Mouse (Mus musculus) gastrocnemius, adult 8-10 months (tissue): Measurements from ENCODE around the gene Slc29a1. TPM values are rescaled to one million over a fixed set of nuclear protein-coding genes. Genes with fewer than 3 reads are reported as not detected.

Experiments used
- DNase-seq, 2 experiments: peaks; one replicate each; pipeline ENCODE4 v3.0.0; 2022; ENCODE audit warnings: low spot score in 2 of 2
- total RNA-seq, 4 experiments: library from RNA; stranded (reverse); gene quantifications; 2 replicates each; pipeline ENCODE4 v1.2.4; 2022

The Slc29a1 gene
- total RNA-seq, 4 experiments from 2014 or later, result 26.6 to 31.2 (median 27.2) TPM

DNA sequence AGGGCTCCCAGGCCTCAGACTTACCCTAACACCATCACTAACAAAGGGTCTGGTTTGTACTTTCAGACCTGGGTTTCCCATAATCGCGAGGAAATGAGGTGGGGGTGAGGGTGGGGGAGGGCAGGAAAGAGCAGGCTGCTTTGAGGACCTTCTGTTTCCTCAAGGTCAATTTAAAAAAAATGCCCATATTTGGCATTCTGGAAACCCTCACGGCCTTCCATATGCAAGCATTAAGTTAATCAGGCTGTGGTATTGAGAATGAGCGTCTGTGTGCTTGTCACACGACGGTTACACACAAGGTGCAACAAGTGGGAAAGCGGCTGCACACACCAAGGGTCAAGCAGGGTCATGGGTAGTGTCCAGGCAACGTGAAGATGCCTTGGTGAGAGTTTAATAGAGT, 12.6 kb upstream of the Slc29a1 start:
- no peak for DNase-seq

DNA sequence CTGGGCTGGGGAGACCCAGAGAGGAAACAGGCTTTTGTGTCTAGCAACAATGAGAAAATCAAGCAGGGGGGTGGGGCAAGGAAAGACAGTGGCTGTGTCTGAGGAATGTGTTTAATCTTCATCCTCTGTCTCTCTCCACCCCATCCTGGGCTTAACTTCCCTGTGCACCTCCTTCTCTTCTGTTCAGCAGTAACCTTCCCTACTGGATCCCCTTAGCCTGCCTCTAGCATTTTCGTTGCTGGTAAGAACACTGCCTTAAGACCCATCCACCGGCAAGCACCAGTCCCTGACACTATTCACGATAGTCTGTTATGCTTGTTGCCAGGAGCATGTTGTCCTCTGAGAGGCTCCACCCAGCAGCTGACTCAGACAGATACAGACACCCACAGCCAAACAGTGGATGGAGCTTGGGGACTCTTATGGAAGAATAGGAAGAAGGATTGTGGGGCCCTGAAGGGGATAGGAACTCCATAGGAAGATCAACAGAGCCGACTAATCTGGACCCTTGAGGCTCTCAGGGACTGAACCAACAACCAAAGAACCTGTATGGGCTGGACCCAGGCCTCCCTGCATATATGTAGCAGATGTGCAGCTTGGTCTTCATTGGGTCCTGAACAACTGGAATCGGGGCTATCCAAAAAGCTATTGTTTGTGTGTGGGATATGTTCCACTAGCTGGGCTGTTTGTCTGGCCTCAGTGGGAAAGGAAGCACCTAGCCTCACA, 10.9 kb upstream of the Slc29a1 start:
- peak in 1 of 2 experiments; percentile 39 for DNase-seq

DNA sequence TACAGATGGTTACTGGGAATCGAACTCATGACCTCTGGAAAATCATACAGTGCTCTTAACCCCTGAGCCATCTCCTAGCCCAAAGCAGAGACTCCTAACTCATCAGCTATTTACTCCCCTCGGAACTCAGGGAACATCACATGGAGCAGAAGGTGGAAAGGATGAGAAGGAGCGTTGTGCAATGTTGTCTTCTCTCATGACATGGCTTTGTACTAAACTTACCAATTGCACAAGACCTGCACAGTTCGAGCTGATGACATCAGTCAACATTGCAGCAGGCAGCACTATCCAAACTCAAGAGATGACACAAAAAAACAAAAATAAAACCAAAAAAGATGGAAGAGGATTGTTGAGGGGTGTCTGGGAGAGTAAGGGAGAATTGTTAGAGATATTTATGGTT, 9.0 kb upstream of the Slc29a1 start:
- no peak for DNase-seq

DNA sequence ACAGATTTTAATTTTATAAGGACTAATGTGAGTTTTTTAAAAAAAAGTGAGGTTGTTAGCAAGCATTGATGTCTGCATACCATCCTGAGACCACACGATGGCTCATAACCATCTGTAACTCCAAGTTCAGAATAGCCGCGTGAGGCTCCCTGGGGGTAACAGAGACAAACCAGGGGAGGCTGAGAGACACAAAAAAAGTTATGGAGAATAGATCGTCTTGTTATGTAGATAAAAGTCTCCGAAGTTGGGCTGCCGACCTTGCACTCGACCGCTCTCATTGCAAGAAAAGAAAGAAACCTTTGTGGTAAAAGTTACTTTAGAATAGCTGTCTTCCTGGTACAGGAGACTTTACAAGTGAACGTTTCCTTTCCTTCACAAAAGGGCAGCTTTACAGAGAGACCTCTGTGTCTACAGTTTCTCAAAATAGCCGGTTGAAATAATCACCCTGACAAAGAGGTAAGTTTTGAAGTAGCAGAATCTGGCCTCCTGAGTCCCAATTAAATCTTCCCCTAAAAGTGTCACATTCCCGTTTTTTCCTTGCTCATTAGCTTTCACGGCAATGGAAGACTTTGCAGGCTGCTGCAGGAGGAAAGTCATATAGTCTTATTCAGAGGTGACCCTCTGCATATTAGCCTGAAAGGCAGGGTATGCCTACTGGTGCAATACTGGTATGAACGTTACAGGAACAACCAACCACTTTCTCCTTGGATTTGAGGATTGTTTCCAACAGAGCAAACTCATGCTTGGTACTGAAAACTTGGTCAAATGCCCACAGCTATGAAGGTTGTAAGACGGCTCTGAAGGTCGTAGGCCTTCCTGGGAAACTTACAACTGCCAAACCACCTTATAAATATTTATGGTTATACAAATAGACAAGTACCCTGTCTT, 7.8 kb upstream of the Slc29a1 start:
- no peak for DNase-seq

DNA sequence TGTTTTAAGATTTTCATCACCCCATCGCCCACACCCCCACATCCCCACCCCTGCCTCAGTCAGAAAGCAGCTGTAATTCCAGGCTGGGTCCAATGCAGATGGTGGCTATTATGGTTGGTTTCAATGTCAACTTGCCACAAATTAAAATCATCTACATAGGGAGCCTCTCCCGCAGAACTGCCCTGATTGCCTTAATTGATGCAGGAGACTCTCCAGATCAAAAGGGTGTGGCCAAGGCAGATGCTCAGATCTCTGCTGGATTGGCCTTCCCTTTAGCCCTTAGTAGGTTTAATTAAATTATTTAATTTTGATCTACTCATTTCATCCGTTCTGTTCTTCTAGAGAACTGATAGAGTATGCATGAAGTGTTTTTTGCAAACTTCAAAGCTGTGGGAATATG, 3.6 kb upstream of the Slc29a1 start:
- DNase-seq, result no peak

DNA sequence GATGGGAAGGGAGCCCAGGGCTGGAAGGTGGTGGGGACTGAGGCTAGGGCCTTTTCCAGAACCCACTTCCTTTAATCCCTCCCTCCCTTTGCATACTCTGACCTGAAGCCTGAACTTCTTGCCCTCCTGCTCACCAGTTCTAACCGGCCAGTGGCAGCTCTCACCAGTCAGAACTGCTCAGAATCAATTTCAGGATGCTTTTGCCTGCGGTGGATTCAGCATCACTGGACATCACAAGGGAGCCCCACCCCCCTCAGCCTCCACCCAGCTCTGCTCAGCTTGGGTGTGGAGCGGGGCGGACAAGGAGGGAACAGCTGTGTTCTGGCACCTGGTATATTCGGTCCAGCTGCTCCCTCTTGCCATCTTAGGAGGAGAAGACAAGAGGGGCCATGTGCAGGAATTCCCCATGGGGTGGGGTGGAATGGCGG, 2.5 kb upstream of the Slc29a1 start, which contains the start of gene Mymx:
TSS of gene Mymx (minus strand) at position 226 of the 428 bp plus-strand sequence.
- DNase-seq, result no peak

DNA sequence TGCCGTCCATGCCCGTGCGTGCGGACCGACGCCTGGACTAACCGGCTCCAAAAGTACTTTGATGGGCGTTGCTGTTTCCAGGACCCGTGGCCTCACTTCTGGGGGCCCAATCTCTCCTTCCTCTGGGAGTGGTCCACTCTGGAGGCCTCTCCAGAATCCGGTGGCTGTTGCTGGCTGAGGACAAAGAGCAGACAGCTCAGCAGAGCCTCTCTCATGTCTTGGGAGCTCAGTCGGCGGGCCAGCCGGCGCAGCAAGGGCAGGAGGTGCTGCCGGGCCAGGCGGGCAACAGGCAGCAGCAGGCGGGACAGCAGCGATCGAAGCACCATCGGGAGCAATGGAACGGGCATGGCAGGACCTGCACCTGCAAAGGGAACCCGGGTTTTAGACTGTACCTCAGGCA, 1.9 kb upstream of the Slc29a1 start:
- no peak for DNase-seq

DNA sequence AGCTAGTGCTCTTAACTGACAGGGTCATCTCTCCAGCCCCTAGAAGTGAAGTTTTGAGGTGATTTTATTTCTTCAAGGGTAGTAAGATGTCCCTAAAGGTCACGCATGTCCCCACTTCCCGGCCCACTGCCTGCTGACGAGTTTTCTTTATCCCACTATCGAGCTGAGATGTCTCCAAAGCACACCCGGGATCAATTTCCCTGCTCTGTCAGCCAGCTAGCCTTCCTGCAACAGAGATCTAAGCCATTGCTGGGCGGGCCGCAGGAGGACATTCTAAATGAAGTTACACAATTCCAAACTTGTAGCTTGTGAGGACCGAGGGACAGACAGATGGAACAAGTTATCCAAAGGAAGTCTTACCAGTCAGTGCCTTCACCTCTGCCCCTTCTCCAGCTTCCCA, 861 bp upstream of the Slc29a1 start:
- DNase-seq, result no peak

DNA sequence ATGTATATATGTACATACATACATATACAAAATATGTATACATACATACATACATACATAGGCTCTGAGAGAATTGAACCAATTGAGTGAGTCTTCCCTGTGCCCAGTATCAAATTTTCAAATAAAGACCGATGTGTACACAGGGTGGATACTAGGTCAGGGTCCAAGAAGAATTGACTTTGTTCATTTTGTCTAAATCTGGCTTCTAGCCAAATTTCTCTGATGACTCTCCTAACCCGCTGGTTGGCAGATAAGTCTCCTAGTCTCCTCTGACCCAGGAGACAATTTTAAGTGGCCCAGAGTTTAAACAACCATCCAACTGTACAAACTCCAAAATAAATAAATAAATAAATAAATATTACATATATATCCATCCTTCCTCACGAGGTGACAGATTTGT, 515 bp downstream of the Slc29a1 start:
- DNase-seq, result no peak

DNA sequence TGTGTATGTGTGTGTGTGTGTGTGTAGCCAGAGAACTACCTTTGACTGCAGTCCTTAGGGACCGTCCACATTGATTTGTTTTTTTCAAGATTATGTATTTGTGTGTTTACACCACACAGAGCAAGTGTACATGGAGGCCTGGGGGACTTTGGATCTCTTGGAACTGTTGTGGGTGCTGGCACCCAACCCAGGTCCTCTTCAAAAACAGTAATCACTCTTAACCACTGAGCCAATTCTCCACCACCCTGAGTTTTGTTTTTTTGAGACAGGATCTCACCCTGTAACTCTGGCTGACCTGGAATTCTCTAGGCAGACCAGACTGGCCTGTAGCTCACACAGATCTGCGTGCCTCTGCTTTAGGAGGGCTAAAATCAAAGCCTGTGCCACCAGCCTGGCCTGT, 1.0 kb downstream of the Slc29a1 start:
- DNase-seq, result no peak

DNA sequence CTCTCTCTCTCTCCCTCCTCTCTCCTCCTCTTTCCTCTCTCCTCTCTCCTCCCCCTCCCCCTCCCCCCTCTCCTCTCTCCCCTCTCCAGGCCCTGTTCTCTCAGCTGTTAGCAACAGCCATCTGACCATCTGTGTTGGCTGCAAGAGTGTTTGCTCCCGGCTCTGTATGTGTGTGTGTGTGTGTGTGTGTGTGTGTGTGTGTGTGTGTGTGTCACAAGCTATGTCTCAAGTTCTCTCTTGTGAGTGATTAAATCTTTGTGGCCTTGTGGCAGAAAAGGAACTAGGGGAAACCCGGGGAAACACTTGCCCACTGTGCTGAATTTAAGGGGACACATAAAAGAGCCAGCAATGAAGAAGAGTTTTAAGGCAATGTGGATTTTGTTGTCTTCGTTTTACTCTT, 1.6 kb downstream of the Slc29a1 start:
- DNase-seq, result peak in 1 of 2 experiments; percentile 62

DNA sequence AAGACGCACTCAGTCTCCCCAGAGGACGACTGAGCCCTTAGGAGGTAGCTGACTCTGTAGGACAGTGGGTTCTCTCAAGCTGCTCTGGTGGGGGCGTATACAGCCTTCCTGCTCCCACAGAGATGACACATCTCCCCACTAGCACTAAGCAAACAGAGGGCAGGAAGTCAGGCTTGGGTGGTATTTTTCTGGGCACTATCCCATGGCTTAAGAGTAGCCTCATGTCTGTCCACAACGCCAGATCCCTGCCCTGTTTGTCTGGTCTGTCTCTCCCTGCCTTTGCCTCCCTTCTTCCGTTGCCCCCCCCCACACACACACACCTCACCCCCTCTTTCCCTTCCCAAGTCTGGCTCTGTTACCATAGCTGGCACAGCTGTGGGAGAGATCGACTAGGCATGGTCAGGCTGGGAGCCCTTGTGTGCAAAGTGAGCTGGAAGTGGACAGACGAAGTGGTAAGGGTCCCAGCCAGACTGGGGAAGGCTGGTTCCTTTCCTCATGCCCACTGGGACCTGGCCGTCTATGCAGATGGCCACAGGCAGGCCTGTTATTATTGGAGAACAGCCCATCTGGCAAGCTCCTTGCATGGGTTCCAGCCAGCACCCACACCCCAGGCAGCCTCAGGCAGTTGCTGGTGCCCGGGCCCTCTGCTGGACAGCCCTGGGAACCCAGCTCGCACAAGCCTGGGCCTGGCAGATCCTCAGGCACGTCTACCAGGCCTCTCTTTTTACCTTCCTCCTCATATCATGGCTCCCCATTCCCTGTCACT, 2.6 kb downstream of the Slc29a1 start:
- peak; percentile 81 to 88 for DNase-seq

DNA sequence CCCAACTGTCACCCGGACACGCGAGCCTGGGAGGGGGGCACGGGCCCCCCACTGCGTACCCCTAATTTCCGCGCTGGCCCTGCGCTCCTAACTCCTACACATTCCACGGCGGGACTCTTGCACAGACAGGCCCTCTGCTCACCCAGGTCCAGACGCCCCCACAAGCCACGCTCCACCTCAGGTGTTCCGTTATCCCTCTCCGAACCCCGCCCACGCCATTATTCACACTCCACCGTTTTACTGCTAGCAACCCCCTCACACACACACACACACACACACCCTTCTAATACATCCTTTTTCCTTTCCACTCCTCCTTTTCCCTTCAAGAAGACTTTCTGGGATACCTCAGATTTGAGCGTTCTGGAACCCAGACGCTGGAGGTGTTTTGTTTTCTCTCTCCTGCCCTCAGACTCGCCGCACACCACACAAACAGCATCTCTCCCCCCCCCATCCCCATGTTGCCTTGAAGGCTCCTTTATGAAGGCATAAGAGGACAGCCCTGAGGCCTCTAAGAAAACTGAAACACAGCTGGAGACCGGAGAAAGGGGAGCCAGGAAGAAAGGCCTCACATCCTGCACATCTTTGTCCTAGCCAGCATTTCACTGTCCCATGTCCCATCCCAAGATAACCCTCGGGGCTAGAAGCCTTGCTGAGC, 3.5 kb downstream of the Slc29a1 start:
- no peak for DNase-seq

DNA sequence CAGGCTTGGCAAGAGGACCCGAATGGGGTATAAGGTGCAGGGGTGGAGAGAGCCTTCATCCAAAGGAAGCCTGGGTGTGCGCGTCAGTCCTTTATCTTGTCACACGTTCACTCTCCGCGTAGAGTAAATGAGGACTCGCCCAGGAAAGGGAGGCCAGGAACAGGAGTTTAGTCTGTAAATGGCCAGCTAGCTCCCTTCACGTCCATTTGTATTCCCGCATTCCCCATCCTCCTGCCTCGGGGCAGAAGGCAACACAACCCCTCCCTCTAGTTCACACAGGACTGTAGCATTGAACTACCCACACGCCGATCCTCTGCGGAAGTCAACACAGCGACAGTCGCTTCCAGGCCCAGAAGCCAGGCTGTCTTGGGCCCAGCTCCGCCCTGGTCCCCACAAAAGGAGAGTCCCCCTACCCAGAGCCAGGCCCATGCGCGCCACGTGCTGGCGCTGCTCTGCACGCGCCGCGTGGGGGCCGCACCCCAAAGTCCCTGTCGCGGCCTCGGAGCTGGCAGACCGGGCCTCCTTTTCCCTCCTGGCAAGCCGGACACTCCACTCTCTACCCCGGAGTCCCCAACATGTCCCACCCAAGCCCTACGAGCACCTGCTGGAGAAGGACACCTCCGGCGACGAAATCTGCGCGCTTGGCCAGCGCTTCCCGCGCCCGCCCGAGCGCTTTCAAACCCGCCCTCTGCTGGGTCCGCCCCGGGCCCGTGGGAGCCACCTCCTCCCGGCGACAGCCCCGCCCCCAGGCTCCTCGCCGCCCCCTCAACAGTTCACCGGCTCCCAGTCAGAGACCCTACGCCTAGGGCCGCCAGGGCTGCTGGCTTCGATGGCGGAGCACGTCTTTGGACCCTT, 4.3 kb downstream of the Slc29a1 start:
- DNase-seq, result peak; percentile 74 to 76

DNA sequence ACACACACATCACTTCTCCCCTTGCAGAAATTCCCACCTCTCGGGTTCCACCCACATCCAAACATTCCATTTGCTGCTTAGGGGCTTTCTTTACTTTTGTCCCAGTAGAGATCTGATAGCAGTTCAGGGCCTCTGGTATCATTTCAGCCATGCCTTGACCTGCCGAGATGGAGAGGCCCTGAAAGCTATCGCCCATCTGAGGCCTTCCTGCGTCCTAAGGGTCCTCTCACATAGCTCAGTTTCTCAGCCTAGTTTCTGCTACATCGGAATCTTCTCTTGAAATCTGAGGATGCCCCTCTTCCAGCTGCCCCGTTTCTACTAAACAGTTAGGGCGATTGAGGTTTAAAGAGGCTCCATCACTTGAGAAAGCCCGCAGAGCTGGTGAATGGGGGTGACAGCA, 5.2 kb downstream of the Slc29a1 start:
- no peak for DNase-seq

DNA sequence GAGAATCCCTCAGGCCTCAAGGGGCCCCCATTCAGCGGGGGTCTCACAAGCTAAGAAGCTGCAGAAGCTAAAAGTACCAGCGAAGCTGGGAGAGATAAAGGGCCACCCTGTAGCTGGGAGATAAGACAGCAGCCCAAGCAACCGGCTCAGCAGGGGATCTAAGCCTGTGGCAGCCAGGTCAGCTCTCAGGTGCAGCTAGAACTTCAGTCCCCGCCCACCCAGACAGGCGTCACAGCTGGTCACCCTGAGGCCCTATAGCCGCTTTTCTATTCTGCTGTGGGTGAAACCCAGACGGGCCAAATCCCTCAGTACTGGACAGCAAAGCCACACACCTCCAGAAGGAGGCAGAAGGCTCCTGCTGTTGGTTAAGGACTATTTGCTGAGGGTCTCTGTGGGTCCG, 5.9 kb downstream of the Slc29a1 start:
- no peak for DNase-seq

DNA sequence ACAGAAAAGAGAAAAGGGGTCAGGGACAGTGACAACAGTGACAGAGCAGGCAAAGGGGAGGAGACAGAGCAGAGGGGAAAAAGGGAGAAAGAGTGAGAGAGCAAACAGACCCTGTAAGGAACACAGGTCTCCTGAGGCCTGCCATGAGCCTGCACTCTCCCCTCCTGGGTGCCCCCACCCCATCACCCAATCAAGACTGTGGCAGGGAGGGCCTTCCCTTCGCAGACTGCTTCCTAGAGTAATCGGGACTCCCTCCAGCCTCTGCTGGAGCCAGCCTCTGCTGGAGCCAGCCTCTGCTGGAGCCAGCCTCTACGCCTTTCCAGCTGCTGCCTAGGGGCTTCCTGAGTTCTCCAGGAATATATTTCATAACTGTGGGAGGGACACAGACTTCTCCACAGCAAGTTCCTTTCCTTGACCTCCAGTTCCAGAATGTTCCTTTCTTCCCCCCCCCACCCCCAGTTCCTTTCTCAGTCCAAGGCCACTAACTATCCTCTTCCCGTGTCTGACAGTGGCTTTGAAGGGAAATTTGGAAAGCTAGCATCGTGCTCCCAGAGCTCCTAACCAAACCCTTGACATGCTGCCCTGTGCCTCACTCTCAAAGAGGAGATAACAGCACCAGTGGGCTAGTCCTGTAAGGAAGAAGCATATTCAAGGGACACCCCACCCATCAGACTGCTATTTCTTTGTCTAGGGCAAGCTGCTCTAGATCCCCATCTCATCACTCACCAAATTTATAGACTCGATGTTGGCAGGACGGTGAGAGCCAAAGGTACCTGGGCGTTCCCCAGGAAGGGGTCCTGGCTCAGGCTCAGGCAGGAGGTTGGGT, 6.6 kb downstream of the Slc29a1 start:
- peak in 1 of 2 experiments; percentile 62 for DNase-seq

DNA sequence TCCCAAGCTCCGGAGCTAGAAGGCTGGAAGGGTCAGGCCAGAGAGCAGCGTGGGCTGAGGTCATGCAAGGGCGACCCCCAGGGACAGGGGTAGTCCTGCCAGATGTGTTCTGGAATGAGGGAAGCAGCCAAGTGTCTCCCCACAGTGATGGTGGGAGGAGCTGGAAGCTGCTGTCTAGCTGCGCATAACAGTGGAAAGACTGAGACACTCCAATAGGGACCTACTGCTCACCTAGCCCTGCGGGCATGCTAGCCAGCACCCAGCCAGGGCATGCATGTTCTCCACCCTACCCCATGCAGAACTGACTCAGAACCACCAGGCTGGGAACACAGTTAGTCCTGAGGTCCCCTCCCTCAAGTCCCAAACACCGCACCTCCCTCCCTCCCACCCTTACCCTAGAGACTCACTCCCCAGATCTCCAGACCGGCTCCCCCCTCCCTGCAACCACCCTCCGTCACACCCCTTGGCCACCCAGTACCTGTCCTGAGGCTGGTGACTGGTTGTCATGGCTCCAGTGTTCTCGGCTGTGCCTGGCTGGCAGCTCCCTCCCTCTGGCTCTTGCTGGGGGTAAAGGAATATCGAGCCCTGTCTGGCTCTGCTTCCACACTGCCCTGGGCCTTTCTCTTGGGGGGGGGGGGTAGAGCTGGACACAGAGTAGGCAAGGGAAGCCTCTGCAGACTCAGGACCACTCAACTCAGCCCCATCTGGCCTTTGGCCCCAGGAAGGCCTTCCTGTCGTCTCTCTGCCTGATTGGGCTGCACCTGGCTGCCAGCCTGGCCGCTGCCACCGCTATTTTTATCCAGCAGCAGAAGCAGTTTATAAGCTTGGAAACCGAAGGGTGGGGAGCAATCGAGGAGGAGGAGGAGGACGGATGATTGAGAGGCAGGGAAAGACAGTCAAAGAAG, 7.5 kb downstream of the Slc29a1 start:
- peak; percentile 80 for DNase-seq
